Mouse (Mus musculus): ENCODE results near the gene Kctd15.

Kctd15 gene

DNA sequence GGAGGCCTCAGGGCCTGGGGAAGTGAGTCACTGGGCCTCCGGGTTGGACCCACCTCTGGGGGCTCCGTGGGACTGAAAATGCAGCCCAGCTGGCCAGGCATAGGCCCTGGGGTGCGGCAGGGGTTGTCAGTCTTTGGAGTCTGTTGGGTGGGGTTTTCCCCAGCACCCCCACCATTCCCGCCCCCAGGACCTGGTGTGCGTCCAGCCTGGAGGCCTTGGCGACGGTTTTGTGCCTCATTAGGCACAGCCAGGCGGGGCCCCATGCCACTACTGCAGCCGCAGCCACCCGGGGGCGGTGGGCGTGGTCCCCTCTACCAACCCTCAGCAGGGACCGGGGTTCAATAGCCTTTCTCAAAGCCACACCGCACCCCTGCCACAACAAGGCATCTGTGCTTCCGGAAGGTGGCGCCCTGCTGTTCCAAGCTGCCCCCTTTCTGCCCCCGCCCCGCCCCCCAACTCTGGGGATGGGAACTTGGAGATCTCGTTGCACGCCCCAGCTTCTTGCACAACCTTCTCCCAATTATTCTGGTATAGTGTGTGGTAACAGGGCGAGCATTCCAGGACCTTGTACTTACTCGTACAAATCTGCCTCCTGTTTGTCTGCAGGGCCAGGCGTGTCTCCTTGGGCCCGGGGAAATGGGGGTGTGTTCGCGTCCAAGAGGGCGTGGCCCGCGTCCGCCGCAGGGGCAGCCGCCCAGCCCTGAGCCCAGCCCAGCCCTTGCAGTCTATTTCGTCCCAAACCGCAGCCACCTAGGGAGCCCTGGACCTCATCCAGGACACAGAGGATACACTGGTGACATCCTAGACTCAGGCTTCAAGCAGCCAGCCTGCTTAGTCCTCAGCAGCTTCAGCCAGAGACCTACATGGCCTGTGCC, 26.1 kb downstream of the Kctd15 start:
- peak; percentile 97 for DNase-seq (ENCODE audit: extremely low read depth, insufficient read length, low spot score)

DNA sequence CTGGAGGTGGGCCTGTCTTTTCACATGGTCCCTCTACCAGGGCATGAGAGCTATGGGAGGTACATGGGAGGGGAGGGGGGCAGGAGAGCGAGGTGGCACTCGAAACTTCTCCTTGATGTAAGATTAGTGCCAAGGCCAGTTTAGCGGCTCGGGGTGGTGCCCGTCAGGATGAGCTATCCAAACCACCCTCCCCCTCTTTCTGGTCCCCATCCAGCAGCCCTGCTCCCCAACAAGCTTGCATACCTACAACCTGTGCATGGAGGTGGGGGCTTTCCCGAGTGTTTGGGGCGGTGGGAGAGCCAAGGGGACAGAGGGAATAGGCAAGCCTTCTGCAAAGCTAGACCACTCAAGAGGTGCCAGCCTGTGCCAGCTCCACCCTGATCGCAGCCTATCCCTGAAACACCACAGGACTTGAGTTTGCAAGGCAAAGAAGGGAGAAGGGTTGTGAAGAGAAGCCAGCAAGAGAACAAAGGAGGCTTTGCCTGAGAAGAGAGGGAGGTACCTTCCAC, 26.8 kb downstream of the Kctd15 start:
- DNase-seq (ENCODE audit: extremely low read depth, insufficient read length, low spot score): no peak

DNA sequence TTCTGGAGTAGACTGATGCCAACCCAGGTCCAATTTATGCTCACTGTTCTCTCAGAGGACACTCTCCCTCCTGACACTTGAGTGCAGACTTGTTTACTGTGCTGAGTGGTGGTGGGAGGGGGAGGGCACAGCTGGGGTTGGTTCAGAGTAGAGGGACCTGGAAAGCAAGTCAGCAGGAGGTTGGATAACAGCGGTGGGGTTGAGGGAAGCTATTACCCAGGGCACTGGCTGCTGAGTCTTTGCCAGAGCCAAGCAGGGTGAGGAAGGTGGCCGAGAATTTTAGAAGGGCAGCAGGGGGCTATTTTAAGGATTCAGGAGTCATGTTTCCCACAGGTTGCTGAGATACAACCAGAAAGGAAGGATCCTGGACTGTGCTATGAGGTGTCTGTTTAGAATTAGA, 36.1 kb downstream of the Kctd15 start:
- no peak for DNase-seq (ENCODE audit: extremely low read depth, insufficient read length, low spot score)

DNA sequence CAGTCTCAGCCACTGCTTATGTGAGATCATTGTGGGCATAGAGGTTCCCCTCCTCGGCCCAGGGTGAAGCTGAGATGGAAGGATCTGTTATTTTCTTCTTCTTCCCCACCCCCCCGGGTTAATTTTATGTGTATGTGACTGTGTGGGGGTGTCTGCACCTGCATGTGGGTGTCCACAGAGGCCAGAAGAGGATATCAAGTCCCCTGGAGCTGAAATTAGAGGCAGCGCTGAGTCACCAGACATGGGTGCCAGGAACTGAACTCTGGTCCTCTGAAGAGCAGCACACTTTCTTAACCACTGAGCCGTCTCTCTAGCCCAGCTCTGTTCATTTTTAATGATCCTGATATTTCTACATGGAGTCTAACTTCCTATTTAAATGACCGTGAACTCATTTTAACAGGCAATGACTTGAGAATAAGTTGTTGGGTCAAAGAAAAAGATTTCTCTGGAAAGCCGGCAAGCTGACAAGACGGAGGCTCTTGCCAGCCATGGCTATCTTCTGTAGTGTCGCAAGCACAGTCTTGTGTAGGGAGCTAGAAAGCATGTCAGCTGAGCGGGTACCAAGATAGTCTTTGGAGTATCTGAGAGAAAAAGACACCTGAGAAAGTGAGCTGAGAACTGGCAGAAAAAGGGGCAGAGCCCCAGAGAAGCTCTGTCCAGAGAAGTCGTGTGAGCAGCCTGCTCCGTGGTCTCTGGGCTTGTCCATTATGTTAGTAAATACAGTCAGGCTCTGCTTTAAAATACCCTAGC, 38.2 kb downstream of the Kctd15 start:
- no peak for DNase-seq (ENCODE audit: extremely low read depth, insufficient read length, low spot score)

DNA sequence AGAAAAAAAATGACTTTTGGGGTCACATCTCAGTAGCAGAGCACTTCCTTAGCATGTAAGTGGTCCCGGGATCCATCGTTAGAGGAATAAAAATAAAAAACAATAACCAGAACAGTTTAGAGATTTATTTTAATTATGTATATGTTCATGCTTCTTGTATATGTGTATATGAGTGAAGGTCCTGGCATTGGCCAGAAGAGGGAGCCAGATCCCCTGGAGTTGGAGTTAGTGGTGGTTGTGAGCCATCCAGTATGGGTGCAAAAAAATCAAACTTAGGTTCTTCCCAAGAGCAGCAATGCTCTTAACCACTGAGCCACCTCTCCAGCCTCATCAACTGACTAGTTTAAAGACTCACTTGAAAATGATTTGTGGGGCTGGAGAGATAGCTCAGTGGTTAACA, 40.3 kb downstream of the Kctd15 start:
- peak; percentile 24 for DNase-seq (ENCODE audit: extremely low read depth, insufficient read length, low spot score)

DNA sequence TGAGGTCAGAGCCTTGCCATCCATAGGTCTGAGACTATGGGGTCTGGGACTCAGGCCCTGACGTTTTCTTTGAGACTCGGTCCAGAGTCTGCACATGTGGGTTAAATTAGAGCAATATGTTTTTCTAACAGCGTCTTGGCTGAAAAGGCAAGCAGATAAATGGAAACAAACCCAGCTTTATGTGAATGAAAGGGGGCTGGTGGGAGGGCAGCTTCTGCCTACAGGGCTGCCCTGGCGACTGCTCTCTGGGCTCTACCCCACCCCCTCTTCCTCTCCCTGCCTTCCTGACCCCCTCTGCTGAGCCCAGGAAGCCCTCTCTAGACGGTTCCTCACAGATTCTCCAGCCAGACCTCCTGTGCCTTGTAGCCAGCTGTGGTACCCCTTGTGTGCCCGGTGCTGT, 46.1 kb downstream of the Kctd15 start:
- DNase-seq (ENCODE audit: extremely low read depth, insufficient read length, low spot score): no peak

DNA sequence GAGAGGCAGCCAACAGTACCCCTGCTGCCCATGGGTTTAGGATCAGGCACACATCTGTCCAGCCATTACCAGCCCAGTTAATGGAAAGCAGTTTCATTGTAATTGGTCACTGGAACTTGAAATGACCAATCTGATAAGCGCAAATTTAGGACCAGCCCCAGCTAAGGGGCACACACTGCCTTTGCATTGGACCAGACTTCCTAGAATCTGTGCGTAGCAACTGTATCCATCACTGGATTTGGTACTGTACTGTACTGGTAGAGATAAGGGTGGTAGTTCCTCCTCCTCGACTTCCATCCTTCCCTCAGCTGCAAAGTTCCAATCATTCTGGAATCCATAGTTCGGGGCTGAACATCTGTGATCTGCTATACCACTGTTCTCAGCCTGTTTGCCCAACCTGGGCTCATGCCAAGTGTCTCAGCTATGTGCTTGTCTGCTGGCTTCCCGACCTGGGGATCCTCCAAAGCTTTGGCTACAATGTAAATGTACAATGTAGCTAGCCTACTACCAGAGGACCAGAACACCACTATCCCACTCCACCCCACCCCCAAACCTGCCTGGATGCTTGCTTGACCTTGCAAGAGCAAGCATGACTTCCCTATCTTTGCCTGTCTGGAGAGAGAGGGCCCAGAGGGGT, 49.1 kb downstream of the Kctd15 start:
- DNase-seq (ENCODE audit: extremely low read depth, insufficient read length, low spot score): no peak

DNA sequence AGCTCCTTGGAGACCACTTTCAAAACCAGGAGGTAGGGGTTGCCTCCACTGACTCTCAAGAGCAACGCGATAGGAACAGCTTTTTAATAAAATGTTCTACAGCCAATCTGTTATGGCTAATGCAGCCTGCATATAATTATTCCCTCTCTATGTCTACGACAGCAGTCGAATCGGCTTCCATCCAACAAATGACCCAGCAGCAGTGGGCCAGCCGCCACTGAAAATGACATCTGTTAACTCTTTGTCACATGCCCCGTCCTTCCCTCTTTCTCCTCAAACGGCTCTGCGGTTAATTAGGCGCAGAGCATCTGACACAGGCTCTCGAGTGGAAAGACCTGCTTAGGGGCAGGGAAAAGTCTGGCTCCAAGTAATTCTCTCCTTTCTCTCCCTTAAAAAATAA, 49.8 kb downstream of the Kctd15 start:
- DNase-seq (ENCODE audit: extremely low read depth, insufficient read length, low spot score): no peak

DNA sequence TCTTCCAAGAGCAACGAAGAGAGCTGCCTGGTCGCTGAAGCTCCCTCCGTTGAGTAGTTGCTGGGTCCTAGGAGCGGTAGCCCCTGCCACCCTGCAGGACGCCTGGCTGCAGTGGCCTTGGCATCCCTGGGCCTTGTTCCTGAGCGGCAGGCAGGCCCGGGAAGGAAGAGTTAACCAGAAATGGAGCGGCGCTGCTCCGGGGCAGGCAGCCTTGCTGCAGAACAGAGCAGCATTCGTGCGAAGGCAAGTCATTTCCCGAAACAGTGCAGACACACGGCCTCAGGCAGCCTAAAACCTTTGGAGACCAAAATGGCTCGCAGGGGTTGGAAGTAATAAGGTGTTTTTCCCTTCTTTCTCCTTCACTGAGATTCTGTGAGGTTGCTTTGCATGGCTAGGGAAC, 50.5 kb downstream of the Kctd15 start:
- DNase-seq (ENCODE audit: extremely low read depth, insufficient read length, low spot score): no peak

DNA sequence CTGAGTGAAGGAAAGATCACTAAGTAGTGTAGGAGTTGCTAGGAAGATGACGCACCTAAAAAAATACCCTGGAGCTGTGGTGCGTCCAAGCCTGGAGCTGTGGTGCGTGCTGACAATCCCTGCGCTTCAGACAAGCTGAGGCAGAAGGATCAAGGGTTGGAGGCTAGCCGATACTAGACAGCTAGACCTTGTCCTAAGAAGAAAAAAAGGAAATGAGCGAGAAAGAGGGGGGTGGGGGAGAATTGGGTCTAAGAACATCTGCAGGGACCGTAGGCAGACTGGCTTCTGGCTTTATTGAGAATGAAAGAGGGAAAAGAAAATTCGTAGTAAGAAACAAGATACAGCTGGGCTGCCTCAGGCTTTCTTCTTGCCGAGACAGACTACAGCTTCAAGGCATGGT, 58.0 kb downstream of the Kctd15 start:
- no peak for DNase-seq (ENCODE audit: extremely low read depth, insufficient read length, low spot score)

DNA sequence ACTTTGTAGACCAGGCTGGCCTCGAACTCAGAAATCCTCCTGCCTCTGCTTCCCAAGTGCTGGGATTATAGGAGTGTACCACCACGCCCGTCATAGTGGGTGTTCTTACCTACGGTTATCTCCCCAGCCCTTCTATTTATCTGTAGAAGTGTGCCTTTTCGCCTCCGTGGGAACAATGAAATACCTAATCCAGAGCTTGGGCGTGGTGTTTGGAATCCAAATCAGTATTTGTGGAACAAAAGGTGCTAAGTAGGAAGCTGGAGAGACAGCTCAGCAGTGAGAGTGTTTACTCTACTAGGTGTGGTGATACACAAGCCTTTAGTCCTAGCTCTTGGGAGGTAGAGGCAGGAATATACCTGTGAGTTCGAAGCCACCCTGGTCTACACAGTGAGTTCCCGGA, 58.5 kb downstream of the Kctd15 start:
- DNase-seq (ENCODE audit: extremely low read depth, insufficient read length, low spot score): no peak

DNA sequence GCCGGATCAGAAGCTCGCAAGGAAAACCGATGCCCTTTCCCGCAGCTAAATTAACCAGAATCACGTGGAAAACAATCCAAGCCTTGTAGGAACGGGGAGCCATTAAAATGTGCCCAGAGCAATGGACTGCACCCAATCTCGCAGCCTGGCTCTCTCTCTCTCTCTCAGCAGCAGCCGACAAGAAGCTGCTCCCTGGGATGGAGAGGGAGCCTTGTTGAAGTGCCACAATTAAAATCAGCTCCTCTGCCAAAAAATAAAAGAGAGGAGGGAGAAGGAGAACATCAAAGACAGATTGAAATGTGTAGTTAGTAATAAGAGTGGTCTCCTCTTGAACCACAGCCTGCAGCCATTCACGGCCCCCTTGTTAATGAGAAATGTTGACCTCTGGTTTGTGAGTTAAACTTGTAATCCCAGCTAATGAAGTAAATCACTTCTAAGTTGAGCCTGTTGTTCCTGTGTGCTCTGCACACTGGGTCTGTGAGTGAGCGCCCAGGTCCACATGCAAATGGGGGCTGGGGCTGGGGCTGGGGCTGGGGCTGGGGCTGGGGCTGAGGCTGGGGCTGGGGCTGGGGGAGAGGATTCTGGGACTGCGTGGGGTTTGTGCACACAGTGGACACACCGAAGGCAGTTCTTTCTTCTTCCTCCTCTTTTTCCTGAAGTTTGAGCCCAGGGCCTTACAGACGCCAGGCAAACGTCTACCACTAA, 59.8 kb downstream of the Kctd15 start:
- no peak for DNase-seq (ENCODE audit: extremely low read depth, insufficient read length, low spot score)

DNA sequence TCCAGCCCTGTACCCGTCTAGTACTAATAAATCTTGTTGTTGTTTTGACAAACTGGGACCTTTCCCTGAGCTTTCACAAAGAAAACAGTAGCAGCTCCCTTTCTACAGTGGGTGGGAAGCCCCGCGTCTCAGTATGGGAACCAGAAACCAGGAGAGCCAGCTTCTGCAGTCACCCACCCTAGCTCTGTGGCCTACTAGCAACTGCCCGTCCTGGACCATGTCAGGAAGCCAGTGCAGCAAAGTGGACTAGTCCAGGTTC, 61.3 kb downstream of the Kctd15 start:
- no peak for DNase-seq (ENCODE audit: extremely low read depth, insufficient read length, low spot score)

DNA sequence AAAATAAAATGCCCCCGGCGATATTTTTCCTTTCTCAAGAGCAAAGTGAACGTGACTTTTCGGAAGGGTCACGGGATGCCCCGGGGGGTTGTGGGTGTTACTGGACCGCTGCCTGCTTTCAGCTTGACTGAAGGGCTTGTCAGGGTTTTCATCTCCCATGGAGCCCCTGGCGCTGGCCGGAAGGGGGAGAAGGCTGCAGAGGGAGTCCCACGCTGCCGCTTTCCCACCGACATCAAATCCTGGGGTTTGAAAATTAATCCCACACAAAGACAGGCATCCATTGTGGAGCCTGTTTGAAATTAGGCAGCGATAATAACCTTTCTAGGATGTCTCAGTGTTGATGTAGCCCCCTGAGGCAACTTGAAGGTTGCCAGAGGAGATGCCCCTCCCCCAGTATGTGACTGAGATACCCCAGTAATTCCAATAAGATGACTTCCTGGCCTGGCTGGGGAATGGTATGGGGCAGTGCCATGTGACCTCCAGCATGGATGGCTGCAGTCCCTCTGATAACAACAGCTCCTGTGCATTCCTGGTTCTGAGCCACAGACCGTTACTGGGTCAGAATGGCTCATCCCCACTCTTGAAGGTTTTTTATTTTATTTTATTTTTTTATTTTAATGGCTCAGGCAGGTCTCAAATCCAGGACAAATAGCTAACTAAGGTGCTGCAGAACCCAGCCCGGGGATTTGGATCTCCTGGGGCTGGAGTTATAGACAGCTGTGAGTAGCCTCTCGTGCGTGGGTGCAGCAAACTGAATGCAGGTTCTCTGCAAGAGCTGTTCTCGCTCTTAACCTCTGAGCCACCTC, 61.8 kb downstream of the Kctd15 start:
- DNase-seq (ENCODE audit: extremely low read depth, insufficient read length, low spot score): no peak

DNA sequence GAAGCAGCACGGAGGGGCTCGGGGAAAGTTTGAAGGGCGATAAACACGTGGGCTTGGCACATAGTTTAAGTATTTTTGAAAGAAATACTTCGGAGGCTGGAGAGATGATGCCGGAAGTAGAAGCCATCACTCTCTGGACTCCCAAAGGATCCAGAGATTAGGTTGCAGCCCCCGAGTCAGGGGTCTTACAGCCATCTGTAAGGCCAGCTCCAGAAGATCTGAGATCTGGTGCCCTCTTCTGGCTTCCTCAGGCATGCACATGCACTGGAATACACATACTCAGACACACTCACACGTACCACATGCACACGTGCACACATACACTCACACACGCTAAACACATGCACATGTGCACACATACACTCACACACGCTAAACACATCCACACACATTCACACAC, 65.8 kb downstream of the Kctd15 start:
- no peak for DNase-seq (ENCODE audit: extremely low read depth, insufficient read length, low spot score)
